Mouse (Mus musculus) stomach, embryonic 14.5 days (tissue): ENCODE results near the gene Aff4. TPM values are rescaled to one million over a fixed set of nuclear protein-coding genes. Genes with fewer than 3 reads are reported as not detected.

Experiments used
- ATAC-seq: fragments of 200-750 bp; cut with Nextera tagmentation; 2 replicates; pipeline ENCODE4 v1.8.0; 2017; ENCODE audit warnings: low read depth, moderate TSS enrichment; ENCODE audit not compliant: insufficient number of reproducible peaks, insufficient read depth, low FRiP score
- H3K27ac ChIP-seq: fragments of 300-500 bp; sonication (generic); 2 replicates; pipeline ENCODE4 v1.5.1; 2014; ENCODE audit warnings: mild to moderate bottlenecking, low read length, moderate library complexity, mixed read lengths
- H3K27me3 ChIP-seq: fragments of 300-500 bp; sonication (generic); 2 replicates; pipeline ENCODE4 v1.6.1; 2014; ENCODE audit warnings: low read length, control low read depth, mixed read lengths; ENCODE audit not compliant: control insufficient read depth, insufficient read depth
- H3K36me3 ChIP-seq: fragments of 300-500 bp; sonication (generic); 2 replicates; pipeline ENCODE4 v1.6.1; 2014; ENCODE audit warnings: mild to moderate bottlenecking, control low read depth, low read length, moderate library complexity, mixed read lengths; ENCODE audit not compliant: control insufficient read depth, insufficient read depth
- H3K4me1 ChIP-seq: fragments of 300-500 bp; sonication (generic); 2 replicates; pipeline ENCODE4 v1.6.1; 2014; ENCODE audit warnings: low read length, control low read depth, mixed read lengths; ENCODE audit not compliant: control insufficient read depth, insufficient read depth
- H3K4me2 ChIP-seq: fragments of 300-500 bp; sonication (generic); replicated peaks from 2 replicates; pipeline ENCODE4 v1.6.1; 2014; ENCODE audit warnings: low read depth, low read length, control low read depth
- H3K4me3 ChIP-seq: fragments of 300-500 bp; sonication (generic); 2 replicates; pipeline ENCODE4 v1.5.1; 2014; ENCODE audit warnings: low read depth, low read length, control low read depth
- H3K9ac ChIP-seq: fragments of 300-500 bp; sonication (generic); replicated peaks from 2 replicates; pipeline ENCODE4 v1.6.1; 2014; ENCODE audit warnings: low read depth, mild to moderate bottlenecking, control low read depth, low read length, moderate library complexity, mixed read lengths
- H3K9me3 ChIP-seq: fragments of 300-500 bp; sonication (generic); 2 replicates; pipeline ENCODE4 v1.6.1; 2016; ENCODE audit warnings: low read depth, low read length, control low read depth; ENCODE audit not compliant: control insufficient read depth
- WGBS: fragments of 180-500 bp; shearing (Covaris S2); extraction: QIAGEN DNeasy Blood & Tissue Kit; methylation state at CpG from one replicate; pipeline ENCODE4 v1.1.7; 2014; 5-methylcytosine and 5-hydroxymethylcytosine counted together
- polyA plus RNA-seq: library from polyadenylated mRNA; unstranded; fragments of >200 nt; fragmentation: Nextera tagmentation; extraction: Ambion mirVana; gene quantifications from 2 replicates; pipeline ENCODE4 v1.2.1, GENCODE M21; 2014

The Aff4 gene
- polyA plus RNA-seq, 1 experiment from 2014 or later = 93.6 TPM

GRCm38 (mm10) chr11:53436338-53436737 lies 85.7 kb downstream of the Aff4 start:
- no peak overlapping the region for H3K4me3 ChIP-seq
- H3K9ac ChIP-seq = no peak overlapping the region
- H3K27ac ChIP-seq = no peak overlapping the region
- H3K4me2 ChIP-seq = no peak overlapping the region
- H3K36me3 ChIP-seq = no peaks in the 10 kb centered on the region
- H3K9me3 ChIP-seq = no peaks in the 10 kb centered on the region
- H3K27me3 ChIP-seq = no peaks in the 10 kb centered on the region
- ATAC-seq = no peak
- 86% methylated on average over 6 of the region's 6 CpGs for WGBS
- 0 out of 2 replicates have a peak, but pooled peaks cover 4% of the 10 kb centered on the region for H3K4me1 ChIP-seq

GRCm38 (mm10) chr11:53441921-53442320 lies 91.3 kb downstream of the Aff4 start:
- no peak overlapping the region for H3K9ac ChIP-seq
- H3K4me1 ChIP-seq = no peaks in the 10 kb centered on the region
- ATAC-seq = no peak
- H3K9me3 ChIP-seq = no peaks in the 10 kb centered on the region
- 28% methylated on average over 12 of the region's 12 CpGs for WGBS
- no peak overlapping the region for H3K4me3 ChIP-seq
- H3K27me3 ChIP-seq = no peaks in the 10 kb centered on the region
- H3K36me3 ChIP-seq = no peaks in the 10 kb centered on the region
- H3K27ac ChIP-seq = no peak overlapping the region
- no peak overlapping the region for H3K4me2 ChIP-seq

- no peaks in the 10 kb centered on the region for H3K9me3 ChIP-seq
- no peak overlapping the region for H3K4me2 ChIP-seq
- no peak overlapping the region for H3K9ac ChIP-seq
- H3K36me3 ChIP-seq = no peaks in the 10 kb centered on the region
- no peak overlapping the region for H3K4me3 ChIP-seq
- ATAC-seq = no peak
- no peaks in the 10 kb centered on the region for H3K4me1 ChIP-seq
- H3K27ac ChIP-seq = no peak overlapping the region
- no peaks in the 10 kb centered on the region for H3K27me3 ChIP-seq
- 24% methylated on average over 6 of the region's 6 CpGs for WGBS
Measured at GRCm38 (mm10) chr11:53443861-53444260, 93.2 kb downstream of the Aff4 start.

- Histone ChIP-seq H3K9ac (no peak overlapping the region), H3K4me1 (no peaks in the 10 kb centered on the region), H3K27ac (no peak overlapping the region), H3K27me3 (no peaks in the 10 kb centered on the region), H3K36me3 (no peaks in the 10 kb centered on the region), H3K4me2 (no peak overlapping the region), H3K4me3 (no peak overlapping the region), H3K9me3 (no peaks in the 10 kb centered on the region)
- WGBS = 58% methylated on average over 13 of the region's 13 CpGs
- ATAC-seq = no peak
Measured at GRCm38 (mm10) chr11:53445562-53445961, 94.9 kb downstream of the Aff4 start.

- Histone ChIP-seq H3K27ac (no peak overlapping the region), H3K4me3 (no peak overlapping the region), H3K27me3 (no peaks in the 10 kb centered on the region), H3K9ac (no peak overlapping the region), H3K36me3 (no peaks in the 10 kb centered on the region), H3K9me3 (no peaks in the 10 kb centered on the region), H3K4me2 (no peak overlapping the region), H3K4me1 (no peaks in the 10 kb centered on the region)
- ATAC-seq = no peak
- 68% methylated on average over 13 of the region's 13 CpGs for WGBS
Measured at GRCm38 (mm10) chr11:53446183-53446582, 95.5 kb downstream of the Aff4 start.

GRCm38 (mm10) chr11:53447996-53448395 lies 97.4 kb downstream of the Aff4 start:
- H3K4me3 ChIP-seq = no peak overlapping the region
- H3K4me1 ChIP-seq = no peaks in the 10 kb centered on the region
- no peak overlapping the region for H3K9ac ChIP-seq
- H3K27me3 ChIP-seq = no peaks in the 10 kb centered on the region
- H3K9me3 ChIP-seq = no peaks in the 10 kb centered on the region
- no peaks in the 10 kb centered on the region for H3K36me3 ChIP-seq
- no peak for ATAC-seq
- H3K4me2 ChIP-seq = no peak overlapping the region
- 86% methylated on average over 8 of the region's 8 CpGs for WGBS
- H3K27ac ChIP-seq = no peak overlapping the region

GRCm38 (mm10) chr11:53448529-53448928 lies 97.9 kb downstream of the Aff4 start:
- Histone ChIP-seq H3K4me3 (no peak overlapping the region), H3K9ac (no peak overlapping the region), H3K4me2 (no peak overlapping the region), H3K9me3 (no peaks in the 10 kb centered on the region), H3K27ac (no peak overlapping the region), H3K36me3 (no peaks in the 10 kb centered on the region), H3K27me3 (no peaks in the 10 kb centered on the region), H3K4me1 (no peaks in the 10 kb centered on the region)
- ATAC-seq = no peak
- WGBS = 77% methylated on average over 1 of the region's 1 CpGs

- ATAC-seq = no peak
- WGBS = 41% methylated on average over 15 of the region's 15 CpGs
Measured at GRCm38 (mm10) chr11:53450070-53450705, 99.6 kb downstream of the Aff4 start.

GRCm38 (mm10) chr11:53451361-53451760 lies 100.7 kb downstream of the Aff4 start:
- Histone ChIP-seq H3K9me3 (no peaks in the 10 kb centered on the region), H3K4me1 (no peaks in the 10 kb centered on the region), H3K27ac (no peak overlapping the region), H3K27me3 (no peaks in the 10 kb centered on the region), H3K4me2 (no peak overlapping the region), H3K9ac (no peak overlapping the region), H3K36me3 (no peaks in the 10 kb centered on the region), H3K4me3 (no peak overlapping the region)
- 44% methylated on average over 2 of the region's 2 CpGs for WGBS
- no peak for ATAC-seq

More at GRCm38 (mm10) chr11:53450070-53450705, 99.6 kb downstream of the Aff4 start:
- no peaks in the 10 kb centered on the region for H3K4me1 ChIP-seq
- no peak overlapping the region for H3K4me3 ChIP-seq
- no peaks in the 10 kb centered on the region for H3K9me3 ChIP-seq
- no peak overlapping the region for H3K27ac ChIP-seq
- no peaks in the 10 kb centered on the region for H3K27me3 ChIP-seq
- no peak overlapping the region for H3K4me2 ChIP-seq
- no peaks in the 10 kb centered on the region for H3K36me3 ChIP-seq
- no peak overlapping the region for H3K9ac ChIP-seq
